Mouse (Mus musculus) heart, postnatal 0 days (tissue): ENCODE results near the gene Foxj3. TPM values are rescaled to one million over a fixed set of nuclear protein-coding genes. Genes with fewer than 3 reads are reported as not detected.
A peak's percentile ranks its signal among the peaks of the same experiment; 100 is the strongest.

Source experiments
- ATAC-seq: fragments of 200-750 bp; cut with Nextera tagmentation; 2 replicates; pipeline ENCODE4 v1.8.0; 2017; ENCODE audit warnings: low read depth, moderate number of reproducible peaks, moderate library complexity; ENCODE audit not compliant: insufficient read depth
- DNase-seq: peaks from one replicate; pipeline ENCODE4 v3.0.0-alpha.2; 2016; ENCODE audit warnings: low spot score
- H3K27ac ChIP-seq: fragments of 300-500 bp; sonication (generic); 2 replicates; pipeline ENCODE4 v1.5.1; 2014; ENCODE audit warnings: low read depth, mild to moderate bottlenecking
- H3K27me3 ChIP-seq: fragments of 300-500 bp; sonication (generic); 2 replicates; pipeline ENCODE4 v1.6.1; 2014; ENCODE audit warnings: low read length, mixed read lengths; ENCODE audit not compliant: control insufficient read depth, insufficient read depth
- H3K36me3 ChIP-seq: fragments of 300-500 bp; sonication (generic); replicated peaks from 2 replicates; pipeline ENCODE4 v1.6.1; 2014; ENCODE audit warnings: low read length, mixed read lengths; ENCODE audit not compliant: control insufficient read depth, insufficient read depth
- H3K4me1 ChIP-seq: fragments of 300-500 bp; sonication (generic); 2 replicates; pipeline ENCODE4 v1.6.1; 2014; ENCODE audit warnings: antibody characterized with exemption; ENCODE audit not compliant: control insufficient read depth, insufficient read depth
- H3K4me2 ChIP-seq: fragments of 300-500 bp; sonication (generic); 2 replicates; pipeline ENCODE4 v1.6.1; 2014; ENCODE audit warnings: low read depth, mild to moderate bottlenecking, low read length, moderate library complexity
- H3K4me3 ChIP-seq: fragments of 300-500 bp; sonication (generic); 2 replicates; pipeline ENCODE4 v1.5.1; 2014; ENCODE audit warnings: low read depth, low read length
- H3K9ac ChIP-seq: fragments of 300-500 bp; sonication (generic); replicated peaks from 2 replicates; pipeline ENCODE4 v1.6.1; 2014; ENCODE audit warnings: low read depth, low read length, mixed read lengths
- H3K9me3 ChIP-seq: fragments of 300-500 bp; sonication (generic); replicated peaks from 2 replicates; pipeline ENCODE4 v1.6.1; 2016; ENCODE audit warnings: low read length; ENCODE audit not compliant: control insufficient read depth
- CTCF ChIP-seq: IDR thresholded peaks from 2 replicates; pipeline ENCODE4 v1.5.1; 2016; ENCODE audit warnings: antibody characterized with exemption, control low read depth, low read depth
- EP300 ChIP-seq: IDR thresholded peaks from 2 replicates; pipeline ENCODE4 v1.6.1; 2016; ENCODE audit warnings: antibody characterized with exemption, low read depth
- WGBS: fragments of 180-500 bp; shearing (Covaris S2); extraction: QIAGEN DNeasy Blood & Tissue Kit; methylation state at CpG from one replicate; pipeline ENCODE4 v1.1.7; 2014; 5-methylcytosine and 5-hydroxymethylcytosine counted together
- polyA plus RNA-seq: library from polyadenylated mRNA; unstranded; fragments of >200 nt; fragmentation: Nextera tagmentation; extraction: Ambion mirVana; gene quantifications from 2 replicates; pipeline ENCODE4 v1.2.1, GENCODE M21; 2015
- total RNA-seq: library from RNA; depleted of rRNA; stranded (reverse); fragments of >200 nt; gene quantifications from 2 replicates; pipeline ENCODE4 v1.2.3, GENCODE M21; 2014; ENCODE audit warnings: low replicate concordance

Foxj3 gene
- total and polyA plus RNA-seq, 2 experiments from 2014 or later, result 10.7 to 16.6 TPM

DNA sequence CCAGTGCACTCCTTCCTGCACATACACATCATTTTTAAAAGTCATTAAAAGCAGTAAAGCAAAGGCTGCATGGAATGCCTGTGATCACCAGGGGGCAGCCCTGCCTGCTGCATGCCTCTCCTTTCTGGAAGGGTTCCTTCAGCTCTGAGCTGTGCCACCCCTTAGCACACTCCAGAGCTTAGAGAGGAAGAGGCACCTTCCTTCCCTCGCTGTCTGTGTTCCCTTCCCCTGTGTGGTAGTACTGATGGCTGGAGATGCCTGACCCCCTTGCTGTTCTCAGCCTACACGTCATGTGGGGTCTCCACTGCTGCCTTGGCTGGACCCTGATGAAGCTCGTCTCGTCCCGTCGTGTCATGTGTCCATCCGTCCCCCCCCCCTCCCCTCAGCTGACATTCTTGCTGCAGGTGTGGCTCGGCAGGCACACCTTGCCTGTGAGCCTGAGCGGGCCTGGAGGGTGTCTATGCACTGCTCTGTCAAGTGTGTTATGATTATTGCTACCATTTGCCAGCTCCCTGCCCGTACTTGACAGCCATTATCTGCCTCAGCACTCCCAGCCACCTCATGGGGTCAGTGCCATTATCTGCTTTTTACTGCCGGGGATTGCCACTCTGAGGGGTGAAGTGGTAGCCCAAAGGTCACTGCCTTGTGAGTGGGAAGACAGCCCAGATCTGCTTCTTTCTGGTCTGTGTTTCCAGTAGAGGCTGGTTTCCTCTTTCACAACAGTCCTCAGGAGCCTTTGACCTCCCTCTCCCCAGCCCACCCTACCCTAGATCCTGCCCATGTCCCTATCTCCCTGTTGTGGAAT is 94.5 kb downstream of the Foxj3 start:
- Histone ChIP-seq H3K36me3 (peaks cover 25% of the 10 kb centered on the region), H3K4me3 (no peak overlapping the region), H3K9ac (no peak overlapping the region; the same call in 1 of the 2 replicates), H3K4me1 (peaks cover 26% of the 10 kb centered on the region), H3K27me3 (no peaks in the 10 kb centered on the region), H3K4me2 (no peak overlapping the region), H3K27ac (peak overlapping the region; percentile 53), H3K9me3 (no peaks in the 10 kb centered on the region)
- TF ChIP-seq CTCF, result peak; percentile 89
- no peak for TF ChIP-seq EP300
- 32% methylated on average over 11 of the region's 11 CpGs for WGBS
- DNase-seq (peak; percentile 67), ATAC-seq (peak; percentile 43; the same call in 1 of the 2 replicates)

DNA sequence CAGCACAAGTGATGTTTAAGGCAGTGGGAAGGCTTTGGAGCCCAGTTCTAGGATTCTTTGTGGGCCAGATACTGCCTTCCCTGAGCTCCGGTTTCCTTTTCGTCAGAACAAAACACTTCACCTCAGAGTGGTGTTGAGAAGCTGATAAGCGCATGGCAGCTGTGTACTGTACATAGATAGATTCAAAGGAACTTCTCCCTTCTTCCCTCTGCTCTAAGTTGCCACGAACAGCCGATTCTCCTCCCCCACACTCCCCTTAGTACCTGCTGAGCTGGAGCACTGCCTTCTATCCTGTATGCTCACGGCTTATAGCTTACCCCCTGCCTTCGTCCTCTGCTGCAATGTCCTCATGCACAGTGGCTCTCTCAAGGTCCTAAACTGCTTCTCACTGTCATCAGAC is 95.9 kb downstream of the Foxj3 start:
- Histone ChIP-seq H3K9ac (no peak overlapping the region), H3K4me2 (no peak overlapping the region), H3K4me1 (peaks cover 28% of the 10 kb centered on the region), H3K36me3 (peaks cover 19% of the 10 kb centered on the region), H3K27ac (peak overlapping the region; percentile 53), H3K4me3 (no peak overlapping the region), H3K27me3 (no peaks in the 10 kb centered on the region), H3K9me3 (no peaks in the 10 kb centered on the region)
- 12% methylated on average over 7 of the region's 7 CpGs for WGBS
- DNase-seq (peak; percentile 39), ATAC-seq (no peak)
- no peak for TF ChIP-seq EP300
- TF ChIP-seq CTCF, result no peak

DNA sequence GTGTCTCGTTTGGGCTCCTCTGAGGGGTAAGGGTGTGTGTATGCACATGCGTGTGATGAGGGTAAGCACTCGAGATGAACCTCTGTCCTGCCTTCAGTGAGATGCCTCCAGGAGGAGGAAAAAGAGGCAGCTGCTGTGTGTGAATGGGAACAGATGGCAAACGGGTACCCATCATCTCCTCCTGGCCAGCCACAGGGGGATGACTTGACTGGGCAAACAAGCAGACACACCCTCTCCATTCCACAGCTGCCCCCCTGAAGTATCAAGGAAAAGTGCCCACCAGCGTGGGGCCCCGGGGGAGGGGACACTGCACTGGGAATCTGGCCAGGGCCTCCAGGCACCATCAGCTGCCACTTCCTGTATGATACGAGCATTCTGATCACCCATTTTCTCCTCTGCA is 96.5 kb downstream of the Foxj3 start:
- TF ChIP-seq CTCF (no peak), EP300 (no peak)
- H3K4me3 ChIP-seq, result no peak overlapping the region
- H3K9me3 ChIP-seq, result no peaks in the 10 kb centered on the region
- H3K36me3 ChIP-seq, result peaks cover 19% of the 10 kb centered on the region
- 27% methylated on average over 7 of the region's 7 CpGs for WGBS
- DNase-seq (no peak), ATAC-seq (no peak)
- no peaks in the 10 kb centered on the region for H3K27me3 ChIP-seq
- peak overlapping the region; percentile 53; the same call in 1 of the 2 replicates for H3K27ac ChIP-seq
- no peak overlapping the region for H3K4me2 ChIP-seq
- H3K4me1 ChIP-seq, result peaks cover 28% of the 10 kb centered on the region
- H3K9ac ChIP-seq, result no peak overlapping the region

DNA sequence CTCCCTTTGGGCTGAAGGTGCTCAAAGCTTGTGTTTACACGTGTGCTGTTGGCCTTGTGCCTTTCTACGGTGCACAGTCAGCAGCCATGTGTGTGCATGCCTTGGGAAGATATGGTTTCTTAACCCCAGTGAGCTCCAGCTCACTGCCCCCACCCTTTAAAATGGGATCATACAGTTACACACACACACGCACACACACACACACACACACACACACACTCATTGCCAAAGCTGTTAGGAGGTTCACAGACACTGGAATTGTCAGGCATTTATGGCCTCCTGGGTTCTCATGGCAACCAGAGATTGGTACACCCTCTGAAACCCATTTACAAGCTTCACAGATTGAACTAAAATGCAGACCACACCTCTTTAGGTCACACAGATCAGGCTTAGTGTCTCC is 97.1 kb downstream of the Foxj3 start:
- H3K9ac ChIP-seq, result no peak overlapping the region
- no peaks in the 10 kb centered on the region for H3K9me3 ChIP-seq
- H3K4me3 ChIP-seq, result no peak overlapping the region
- DNase-seq (no peak), ATAC-seq (no peak)
- peaks cover 17% of the 10 kb centered on the region for H3K36me3 ChIP-seq
- TF ChIP-seq EP300 (no peak), CTCF (no peak)
- H3K4me2 ChIP-seq, result no peak overlapping the region
- H3K27me3 ChIP-seq, result no peaks in the 10 kb centered on the region
- H3K4me1 ChIP-seq, result peaks cover 28% of the 10 kb centered on the region
- 74% methylated on average over 3 of the region's 3 CpGs for WGBS
- no peak overlapping the region for H3K27ac ChIP-seq

DNA sequence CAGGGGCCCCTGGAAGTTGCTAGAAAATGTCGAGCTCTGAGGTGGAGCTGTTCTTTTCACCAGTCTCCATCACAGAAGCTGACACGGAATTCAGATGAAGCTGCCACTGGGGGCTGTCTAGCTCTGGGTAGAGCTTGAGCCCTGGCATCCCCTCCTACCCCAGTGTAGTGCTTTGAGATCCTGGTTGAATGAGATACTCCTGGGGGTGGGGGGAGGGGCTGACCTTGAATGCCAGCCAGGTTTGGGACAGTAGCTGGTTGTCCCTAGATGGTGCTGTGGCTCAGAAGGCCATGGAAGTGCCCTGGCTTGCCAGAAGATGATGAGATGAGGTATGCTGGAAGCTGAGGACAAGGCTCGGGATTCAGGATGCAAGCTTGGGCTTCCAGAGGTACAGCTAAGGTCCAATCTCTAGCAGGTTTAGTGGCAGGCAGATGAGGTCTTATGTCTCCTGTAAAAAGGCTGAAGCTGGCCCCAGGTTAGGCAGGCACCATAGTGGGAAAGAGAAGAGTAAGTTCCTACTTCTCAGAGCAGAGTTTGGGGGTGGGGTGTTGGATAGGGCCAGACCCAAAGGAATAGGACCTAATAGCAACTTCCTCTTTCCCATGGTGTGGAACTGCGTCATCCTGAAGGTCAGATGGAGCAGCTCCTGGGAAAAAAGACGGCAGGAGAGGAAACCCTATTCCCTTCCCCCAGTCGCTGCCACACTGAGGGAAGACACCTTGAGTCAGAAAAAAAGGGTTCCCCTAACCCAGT is 98.3 kb downstream of the Foxj3 start:
- ATAC-seq, result peak; percentile 51
- Histone ChIP-seq H3K36me3 (peaks cover 7% of the 10 kb centered on the region; the same call in 1 of the 2 replicates), H3K4me1 (peaks cover 28% of the 10 kb centered on the region), H3K9me3 (no peaks in the 10 kb centered on the region), H3K4me2 (no peak overlapping the region), H3K27ac (peak overlapping the region; percentile 27; the same call in 1 of the 2 replicates), H3K4me3 (no peak overlapping the region), H3K27me3 (no peaks in the 10 kb centered on the region), H3K9ac (no peak overlapping the region)
- DNase-seq, result no peak
- 56% methylated on average over 6 of the region's 6 CpGs for WGBS
- TF ChIP-seq EP300 (no peak), CTCF (no peak; the same call in none of the 2 replicates)
